Mouse (Mus musculus): ENCODE measurements around the gene Pgam2. TPM values are rescaled to one million over a fixed set of nuclear protein-coding genes. Genes with fewer than 3 reads are reported as not detected.

The Pgam2 gene
- polyA plus RNA-seq, 2 experiments, result 55.3 to 88.3 TPM

DNA sequence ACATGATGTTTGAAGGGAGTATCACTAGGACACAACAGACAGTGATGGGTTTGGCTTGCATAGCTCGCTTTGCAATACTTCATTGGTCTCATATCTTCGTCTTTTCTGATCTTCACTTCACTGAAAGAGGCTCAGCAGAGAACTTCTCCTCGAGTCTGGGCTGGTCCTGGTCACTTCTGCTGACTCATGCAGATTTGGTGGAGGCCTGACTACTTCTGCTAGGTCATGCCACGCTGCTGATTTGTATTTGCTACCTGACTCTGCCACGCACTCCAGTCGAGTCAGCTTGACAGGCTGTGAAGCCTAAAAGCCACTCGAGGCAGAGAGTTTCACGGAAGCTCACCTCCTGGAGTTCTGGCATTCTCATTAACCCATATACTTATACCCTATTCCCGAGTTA lies 4.4 kb upstream of the Pgam2 start:
- ATAC-seq (ENCODE audit: low FRiP score, low read depth) (no peak), DNase-seq (ENCODE audit: low spot score) (no peak)
- WGBS, result 83% methylated on average over 9 of the region's 9 CpGs
- Histone ChIP-seq H3K4me2 (replicated peaks; ENCODE audit: low read depth, low read length, severe bottlenecking) (no peak overlapping the region), H3K9ac (ENCODE audit: low read depth, low read length, severe bottlenecking) (no peak overlapping the region), H3K9me3 (ENCODE audit: control insufficient read depth, low read length) (no peaks in the 10 kb centered on the region), H3K4me3 (replicated peaks; ENCODE audit: low read length) (no peak overlapping the region), H3K4me1 (ENCODE audit: control insufficient read depth, insufficient read depth, low read length) (peaks cover 8% of the 10 kb centered on the region), H3K27ac (replicated peaks; ENCODE audit: low read depth, low read length) (no peak overlapping the region), H3K36me3 (ENCODE audit: control insufficient read depth, insufficient read depth, low read length) (no peaks in the 10 kb centered on the region), H3K27me3 (ENCODE audit: control insufficient read depth, insufficient read depth, low read length) (no peaks in the 10 kb centered on the region)
- TF ChIP-seq POLR2A (IDR thresholded peaks at IDR 0.05; ENCODE audit: borderline replicate concordance, extremely low read depth, insufficient read depth, insufficient read length), result no peak

DNA sequence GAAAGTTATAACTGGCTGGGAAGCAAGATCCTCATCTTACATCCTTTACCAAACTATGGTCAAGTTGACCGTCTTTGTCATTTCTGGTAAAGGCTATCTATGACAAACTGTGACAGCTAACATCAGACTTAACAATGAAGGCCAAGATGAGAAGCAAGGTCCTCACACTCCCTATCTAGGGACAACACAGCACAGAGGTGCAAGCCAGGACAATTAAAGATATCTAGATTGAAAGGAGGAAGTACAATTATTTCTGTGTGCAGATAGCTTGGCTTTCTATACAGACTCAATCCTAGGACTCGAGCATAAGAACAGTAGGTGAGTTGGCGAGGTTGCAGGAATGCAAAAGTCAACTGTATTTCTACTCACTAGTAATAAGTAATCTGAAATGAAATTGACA lies 2.2 kb upstream of the Pgam2 start:
- no peak overlapping the region for H3K9ac ChIP-seq (ENCODE audit: low read depth, low read length, severe bottlenecking)
- no peak overlapping the region for H3K4me3 ChIP-seq (replicated peaks; ENCODE audit: low read length)
- no peak for TF ChIP-seq POLR2A (IDR thresholded peaks at IDR 0.05; ENCODE audit: borderline replicate concordance, extremely low read depth, insufficient read depth, insufficient read length)
- no peak overlapping the region for H3K4me2 ChIP-seq (replicated peaks; ENCODE audit: low read depth, low read length, severe bottlenecking)
- peaks cover 8% of the 10 kb centered on the region for H3K4me1 ChIP-seq (ENCODE audit: control insufficient read depth, insufficient read depth, low read length)
- 90% methylated on average over 3 of the region's 3 CpGs for WGBS
- no peak for ATAC-seq (ENCODE audit: low FRiP score, low read depth)
- H3K27ac ChIP-seq (replicated peaks; ENCODE audit: low read depth, low read length), result no peak overlapping the region
- DNase-seq (ENCODE audit: low spot score), result no peak
- peaks cover 6% of the 10 kb centered on the region; the same call in 1 of the 2 replicates for H3K36me3 ChIP-seq (ENCODE audit: control insufficient read depth, insufficient read depth, low read length)
- H3K27me3 ChIP-seq (ENCODE audit: control insufficient read depth, insufficient read depth, low read length), result no peaks in the 10 kb centered on the region
- no peaks in the 10 kb centered on the region for H3K9me3 ChIP-seq (ENCODE audit: control insufficient read depth, low read length)

DNA sequence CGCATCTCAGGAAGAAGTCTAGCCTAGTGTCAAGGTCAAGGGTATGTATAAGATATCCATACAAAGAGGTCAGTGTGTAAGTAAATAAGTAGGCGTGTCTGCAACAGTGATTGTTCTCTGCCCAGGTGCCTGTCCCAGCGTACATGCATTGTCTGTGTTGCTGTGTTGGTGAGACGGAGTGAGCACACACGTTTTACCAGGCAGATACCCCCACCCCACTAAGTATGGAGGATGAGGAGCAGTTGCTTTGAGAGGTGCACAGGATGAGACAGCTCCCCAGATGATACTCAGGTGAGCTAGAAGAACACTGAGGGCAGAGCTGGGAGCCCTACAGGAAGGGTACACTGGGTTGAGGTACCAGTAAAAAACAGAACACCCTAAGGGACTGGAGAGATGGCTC lies 641 bp upstream of the Pgam2 start:
- ATAC-seq (ENCODE audit: low FRiP score, low read depth), result no peak
- Histone ChIP-seq H3K27me3 (ENCODE audit: control insufficient read depth, insufficient read depth, low read length) (no peaks in the 10 kb centered on the region), H3K9ac (ENCODE audit: low read depth, low read length, severe bottlenecking) (no peak overlapping the region), H3K36me3 (ENCODE audit: control insufficient read depth, insufficient read depth, low read length) (peaks cover 21% of the 10 kb centered on the region), H3K9me3 (ENCODE audit: control insufficient read depth, low read length) (no peaks in the 10 kb centered on the region), H3K4me1 (ENCODE audit: control insufficient read depth, insufficient read depth, low read length) (peaks cover 8% of the 10 kb centered on the region), H3K4me2 (replicated peaks; ENCODE audit: low read depth, low read length, severe bottlenecking) (no peak overlapping the region), H3K27ac (replicated peaks; ENCODE audit: low read depth, low read length) (no peak overlapping the region), H3K4me3 (replicated peaks; ENCODE audit: low read length) (no peak overlapping the region)
- 71% methylated on average over 5 of the region's 5 CpGs for WGBS
- DNase-seq (ENCODE audit: low spot score), result no peak
- no peak for TF ChIP-seq POLR2A (IDR thresholded peaks at IDR 0.05; ENCODE audit: borderline replicate concordance, extremely low read depth, insufficient read depth, insufficient read length)

DNA sequence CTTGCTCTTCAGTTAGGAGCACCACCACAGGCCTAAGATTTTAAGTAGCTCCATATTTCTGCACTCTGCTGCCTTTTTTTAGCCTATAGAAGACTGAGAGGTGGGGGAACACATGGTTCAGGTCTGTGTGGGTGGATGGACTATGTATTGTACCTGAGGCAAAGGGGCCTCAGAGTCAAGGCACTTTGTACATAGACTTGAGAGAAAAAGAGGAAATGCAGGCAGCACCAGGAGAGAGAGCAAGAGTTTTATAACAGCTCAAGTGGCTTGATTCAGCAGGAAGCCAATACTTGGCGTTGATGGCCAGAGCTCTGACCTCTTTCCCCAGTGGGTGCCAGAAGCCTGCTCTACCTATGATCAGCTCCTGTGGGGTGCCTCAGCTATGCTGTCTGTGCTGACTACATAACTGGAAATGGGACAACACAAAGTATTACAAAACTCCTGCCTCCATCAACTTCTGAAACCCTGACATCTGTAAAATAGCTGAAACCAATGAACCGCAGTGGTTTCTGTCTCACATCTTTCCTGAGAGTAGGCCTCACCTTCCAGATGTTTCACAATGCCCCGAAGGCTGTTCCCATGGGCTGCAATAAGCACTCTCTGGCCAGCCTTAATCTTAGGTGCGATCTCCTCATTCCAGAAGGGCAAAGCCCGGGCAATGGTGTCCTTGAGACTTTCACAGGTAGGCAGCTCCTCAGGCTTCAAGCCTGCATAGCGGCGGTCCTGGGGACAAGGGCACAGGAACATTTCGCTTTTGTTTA lies 896 bp downstream of the Pgam2 start:
- H3K9ac ChIP-seq (ENCODE audit: low read depth, low read length, severe bottlenecking), result no peak overlapping the region
- DNase-seq (ENCODE audit: low spot score) (no peak), ATAC-seq (ENCODE audit: low FRiP score, low read depth) (0 out of 2 replicates have a peak, but pooled peaks have one; percentile 5)
- H3K4me2 ChIP-seq (replicated peaks; ENCODE audit: low read depth, low read length, severe bottlenecking), result peak overlapping the region; percentile 25; the same call in 1 of the 2 replicates
- no peak overlapping the region for H3K4me3 ChIP-seq (replicated peaks; ENCODE audit: low read length)
- 64% methylated on average over 8 of the region's 8 CpGs for WGBS
- H3K36me3 ChIP-seq (ENCODE audit: control insufficient read depth, insufficient read depth, low read length), result peaks cover 36% of the 10 kb centered on the region
- 0 out of 2 replicates have a peak overlapping the region, but pooled peaks have one; percentile 9 for H3K27ac ChIP-seq (replicated peaks; ENCODE audit: low read depth, low read length)
- no peaks in the 10 kb centered on the region for H3K9me3 ChIP-seq (ENCODE audit: control insufficient read depth, low read length)
- peaks cover 8% of the 10 kb centered on the region for H3K4me1 ChIP-seq (ENCODE audit: control insufficient read depth, insufficient read depth, low read length)
- H3K27me3 ChIP-seq (ENCODE audit: control insufficient read depth, insufficient read depth, low read length), result no peaks in the 10 kb centered on the region
- TF ChIP-seq POLR2A (IDR thresholded peaks at IDR 0.05; ENCODE audit: borderline replicate concordance, extremely low read depth, insufficient read depth, insufficient read length), result no peak

DNA sequence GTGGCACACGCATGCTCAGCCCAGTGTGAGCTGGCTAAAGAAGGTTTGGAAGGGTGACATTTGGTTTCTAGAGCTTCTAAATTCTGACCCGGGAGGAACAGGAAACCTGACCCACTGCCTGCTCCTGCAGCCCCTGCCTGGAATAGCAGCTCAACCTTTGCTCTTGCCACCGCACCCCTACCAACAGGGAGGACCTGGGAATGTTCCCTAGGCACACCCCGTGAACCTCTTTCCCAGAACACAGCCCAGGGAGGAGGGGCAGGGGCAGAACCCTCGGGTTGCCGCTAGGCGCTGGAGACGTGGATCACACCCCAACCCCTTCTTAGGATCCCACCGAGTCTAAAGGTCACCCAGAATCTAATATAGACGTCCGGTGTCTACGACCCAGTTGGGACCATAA lies 1.5 kb downstream of the Pgam2 start:
- peaks cover 43% of the 10 kb centered on the region for H3K36me3 ChIP-seq (ENCODE audit: control insufficient read depth, insufficient read depth, low read length)
- DNase-seq (ENCODE audit: low spot score) (no peak), ATAC-seq (ENCODE audit: low FRiP score, low read depth) (no peak)
- peaks cover 8% of the 10 kb centered on the region for H3K4me1 ChIP-seq (ENCODE audit: control insufficient read depth, insufficient read depth, low read length)
- no peaks in the 10 kb centered on the region for H3K9me3 ChIP-seq (ENCODE audit: control insufficient read depth, low read length)
- H3K9ac ChIP-seq (ENCODE audit: low read depth, low read length, severe bottlenecking), result 0 out of 2 replicates have a peak overlapping the region, but pooled peaks have one; percentile 25
- H3K4me2 ChIP-seq (replicated peaks; ENCODE audit: low read depth, low read length, severe bottlenecking), result no peak overlapping the region
- H3K27me3 ChIP-seq (ENCODE audit: control insufficient read depth, insufficient read depth, low read length), result no peaks in the 10 kb centered on the region
- H3K4me3 ChIP-seq (replicated peaks; ENCODE audit: low read length), result no peak overlapping the region
- no peak overlapping the region for H3K27ac ChIP-seq (replicated peaks; ENCODE audit: low read depth, low read length)
- 68% methylated on average over 12 of the region's 12 CpGs for WGBS
- TF ChIP-seq POLR2A (IDR thresholded peaks at IDR 0.05; ENCODE audit: borderline replicate concordance, extremely low read depth, insufficient read depth, insufficient read length), result no peak
